Mouse (Mus musculus) lung, adult 2 months (tissue): ENCODE results near the gene Gpr107.

Experiments
- CTCF ChIP-seq: fragments of 200-500 bp; IDR thresholded peaks from 2 replicates; pipeline ENCODE4 v1.5.1; 2011; ENCODE audit warnings: mild to moderate bottlenecking, low read length, control low read depth; ENCODE audit not compliant: insufficient read depth
- POLR2A ChIP-seq: fragments of 200-500 bp; IDR thresholded peaks from 2 replicates; pipeline ENCODE4 v1.6.1; 2011; ENCODE audit warnings: low read depth, mild to moderate bottlenecking, control low read depth, low read length, borderline replicate concordance; ENCODE audit errors: extremely low read depth

GRCm38 (mm10) chr2:31245491-31246141 lies 93.5 kb downstream of the Gpr107 start, which contains the start of gene Ncs1:
- TF ChIP-seq CTCF (no peak), POLR2A (no peak)
